Mouse (Mus musculus): Measurements from ENCODE around the gene Fuz.

Gene Fuz

GRCm38 (mm10) chr7:44895593-44896434 lies at the start of gene Fuz:
Fuz (plus strand) TSS chr7:44896079.
- peak; percentile 93 for DNase-seq

- DNase-seq = peak in 1 of 2 experiments; percentile 44
Measured at GRCm38 (mm10) chr7:44846804-44847203, 49.1 kb upstream of the Fuz start.

- DNase-seq = peak in 1 of 2 experiments; percentile 40
Measured at GRCm38 (mm10) chr7:44847772-44848171, 48.1 kb upstream of the Fuz start.

GRCm38 (mm10) chr7:44848561-44849415 lies 47.1 kb upstream of the Fuz start, which contains the start of the genes Akt1s1 and Tbc1d17:
Akt1s1 (plus strand) TSS chr7:44848991.
Tbc1d17 (minus strand) TSS chr7:44849079.
- peak; percentile 99 to 100 for DNase-seq

GRCm38 (mm10) chr7:44849416-44850111 lies 46.3 kb upstream of the Fuz start:
- peak; percentile 91 to 93 for DNase-seq

GRCm38 (mm10) chr7:44850146-44850545 lies 45.7 kb upstream of the Fuz start:
- DNase-seq = peak; percentile 89

GRCm38 (mm10) chr7:44850789-44851624 lies 44.9 kb upstream of the Fuz start:
- no peak for DNase-seq

- DNase-seq = no peak
Measured at GRCm38 (mm10) chr7:44851625-44852234, 44.1 kb upstream of the Fuz start.

- DNase-seq = no peak
Measured at GRCm38 (mm10) chr7:44852259-44853027, 43.4 kb upstream of the Fuz start.

GRCm38 (mm10) chr7:44853065-44853464 lies 42.8 kb upstream of the Fuz start:
- DNase-seq = no peak

GRCm38 (mm10) chr7:44853596-44854355 lies 42.1 kb upstream of the Fuz start:
- peak in 1 of 2 experiments; percentile 54 for DNase-seq

- DNase-seq = peak; percentile 84 to 86
Measured at GRCm38 (mm10) chr7:44854356-44855031, 41.4 kb upstream of the Fuz start.

- DNase-seq = no peak
Measured at GRCm38 (mm10) chr7:44855036-44855435, 40.8 kb upstream of the Fuz start.

- no peak for DNase-seq
Measured at GRCm38 (mm10) chr7:44856265-44856916, 39.5 kb upstream of the Fuz start.

- DNase-seq = peak; percentile 88 to 89
Measured at GRCm38 (mm10) chr7:44857042-44857552, 38.8 kb upstream of the Fuz start, which contains the start of gene Pnkp. Pnkp (plus strand) TSS chr7:44857139.

GRCm38 (mm10) chr7:44857905-44858304 lies 38.0 kb upstream of the Fuz start:
- no peak for DNase-seq

GRCm38 (mm10) chr7:44859896-44860295 lies 36.0 kb upstream of the Fuz start:
- DNase-seq = no peak

Measured in cerebellum, postnatal 14 days (tissue).